Mouse (Mus musculus): ENCODE data around the gene Zfp54. TPM values are rescaled to one million over a fixed set of nuclear protein-coding genes. Genes with fewer than 3 reads are reported as not detected.
"Not testable (repeated sequence)": the region's sequence is repeated elsewhere in the genome, so short reads cannot be mapped to it uniquely, and the experiment has no call there.

Gene Zfp54
- polyA plus RNA-seq, 1 experiment from 2014 or later, result 5.2 TPM

DNA sequence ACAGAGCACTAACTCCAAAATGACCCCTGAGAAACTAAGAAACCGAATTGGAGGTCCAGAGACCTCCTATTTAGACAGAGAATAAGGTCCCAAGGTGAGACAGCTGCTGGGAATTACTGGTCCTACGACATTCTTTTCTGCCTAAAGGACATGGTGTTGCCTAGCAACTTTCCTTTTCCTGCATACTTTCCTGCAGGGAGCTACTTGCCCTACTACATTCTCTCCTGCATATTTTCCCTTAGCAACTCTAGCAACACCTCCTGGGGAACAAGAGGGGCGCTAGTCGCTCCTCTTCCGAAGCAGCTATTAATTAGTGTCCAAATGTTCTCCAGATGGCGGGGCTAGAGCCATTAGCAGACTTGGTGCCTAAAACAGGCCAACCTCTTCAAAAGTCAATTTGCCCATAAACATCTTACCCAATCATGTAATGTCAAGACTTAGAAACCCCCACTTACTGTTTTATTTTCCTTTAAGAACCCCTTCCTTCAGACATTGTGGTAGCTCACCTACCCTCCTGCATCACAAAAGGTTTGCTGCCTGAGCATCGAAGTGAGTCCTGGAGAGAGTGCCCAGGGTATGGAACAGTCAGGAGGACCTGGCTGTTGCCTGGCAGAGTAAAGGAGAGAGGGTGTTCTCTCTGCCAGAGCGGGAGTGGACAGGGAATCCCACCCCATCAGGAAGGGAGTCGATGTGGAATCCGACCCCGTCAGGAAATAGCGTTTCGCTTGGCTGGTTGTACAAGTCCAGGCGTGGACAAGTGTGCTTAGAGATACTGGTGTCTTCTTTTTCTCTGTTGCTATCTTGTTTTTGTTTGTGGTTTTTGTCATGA lies 50.5 kb downstream of the Zfp54 start:
- H3K4me1 ChIP-seq (replicated peaks), result peaks cover 3% of the 10 kb centered on the region
- ATAC-seq (ENCODE audit: low FRiP score), result no peak
- WGBS, result 36% methylated on average over 14 of the region's 14 CpGs

DNA sequence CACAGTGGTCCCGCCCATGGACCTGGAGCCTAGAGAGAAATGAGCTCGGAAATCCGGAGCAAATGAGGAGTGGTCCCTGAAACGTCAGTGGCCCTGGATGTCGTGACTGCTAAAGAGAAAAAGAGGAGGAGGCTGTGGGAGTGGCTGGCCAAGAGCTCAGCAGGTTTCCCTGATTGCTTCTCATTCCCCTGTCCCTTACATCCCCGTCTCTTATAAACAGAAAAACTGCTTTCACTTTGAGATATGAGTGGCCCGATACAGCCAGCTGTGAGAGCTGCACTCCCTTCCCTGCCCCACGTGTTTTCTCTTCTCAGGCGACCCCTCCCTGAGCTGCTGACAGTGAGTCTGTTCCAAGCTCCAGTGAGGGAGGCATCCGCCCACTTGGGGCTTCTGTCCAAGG lies 51.7 kb downstream of the Zfp54 start:
- H3K9ac ChIP-seq; H3K4me3 ChIP-seq; H3K9me3 ChIP-seq; H3K36me3 ChIP-seq; H3K4me1 ChIP-seq (replicated peaks); H3K4me2 ChIP-seq; H3K27me3 ChIP-seq; H3K27ac ChIP-seq; ATAC-seq (ENCODE audit: low FRiP score): not testable (repeated sequence)
- whole genome bisulfite sequencing, result 25% methylated on average over 10 of the region's 10 CpGs

More for the DNA sequence above, 50.5 kb downstream of the Zfp54 start:
- no peaks in the 10 kb centered on the region for H3K27me3 ChIP-seq
- H3K36me3 ChIP-seq, result no peaks in the 10 kb centered on the region
- H3K27ac ChIP-seq, result no peak overlapping the region
- H3K9me3 ChIP-seq, result no peaks in the 10 kb centered on the region
- H3K4me3 ChIP-seq, result no peak overlapping the region
- H3K9ac ChIP-seq, result no peak overlapping the region
- no peak overlapping the region for H3K4me2 ChIP-seq

- WGBS, result 100% methylated on average over 1 of the region's 1 CpGs
- H3K4me3 ChIP-seq; H3K27ac ChIP-seq; ATAC-seq (ENCODE audit: low FRiP score); H3K9me3 ChIP-seq; H3K36me3 ChIP-seq; H3K9ac ChIP-seq; H3K27me3 ChIP-seq; H3K4me2 ChIP-seq; H3K4me1 ChIP-seq (replicated peaks): not testable (repeated sequence)
Observed at GRCm38 (mm10) chr17:21475290-21475689, 52.3 kb downstream of the Zfp54 start.

- not testable (repeated sequence) for H3K27ac ChIP-seq; H3K9me3 ChIP-seq; H3K4me2 ChIP-seq; H3K4me1 ChIP-seq (replicated peaks); H3K36me3 ChIP-seq; H3K9ac ChIP-seq; H3K4me3 ChIP-seq; ATAC-seq (ENCODE audit: low FRiP score); H3K27me3 ChIP-seq
- 85% methylated on average over 5 of the region's 9 CpGs for WGBS
Observed at GRCm38 (mm10) chr17:21476351-21476750, 53.3 kb downstream of the Zfp54 start.

- not testable (repeated sequence) for H3K36me3 ChIP-seq; H3K4me2 ChIP-seq; ATAC-seq (ENCODE audit: low FRiP score); H3K4me3 ChIP-seq; H3K4me1 ChIP-seq (replicated peaks); H3K27me3 ChIP-seq; H3K27ac ChIP-seq; H3K9me3 ChIP-seq; H3K9ac ChIP-seq
- 81% methylated on average over 10 of the region's 10 CpGs for WGBS
Observed at GRCm38 (mm10) chr17:21478103-21478777, 55.2 kb downstream of the Zfp54 start.

Other genes starting within 250 kb of the Zfp54 start
- gene Vmn1r234, start 197.1 kb upstream of the Zfp54 start, polyA plus RNA-seq (2015; fragmentation: Nextera tagmentation; extraction: Ambion mirVana), result not detected in 2 replicates
- not detected in 2 replicates for gene Vmn1r235, start 166.8 kb upstream of the Zfp54 start, polyA plus RNA-seq (2015; fragmentation: Nextera tagmentation; extraction: Ambion mirVana)
- gene Vmn1r236, start 140.3 kb upstream of the Zfp54 start, polyA plus RNA-seq (2015; fragmentation: Nextera tagmentation; extraction: Ambion mirVana), result not detected in 2 replicates
- not detected in 2 replicates for gene Vmn1r237, start 111.4 kb upstream of the Zfp54 start, polyA plus RNA-seq (2015; fragmentation: Nextera tagmentation; extraction: Ambion mirVana)
- gene Zfp677, start 39.5 kb upstream of the Zfp54 start, polyA plus RNA-seq (2015; fragmentation: Nextera tagmentation; extraction: Ambion mirVana), result 4.5 and 5.8 TPM in 2 replicates
- gene Zfp51, start 27.1 kb downstream of the Zfp54 start, polyA plus RNA-seq (2015; fragmentation: Nextera tagmentation; extraction: Ambion mirVana), result 13.0 and 15.1 TPM in 2 replicates
- 10.0 and 10.4 TPM in 2 replicates for gene Zfp53, start 65.8 kb downstream of the Zfp54 start, polyA plus RNA-seq (2015; fragmentation: Nextera tagmentation; extraction: Ambion mirVana)
- 1.9 and 2.5 TPM in 2 replicates for gene Zfp52, start 112.3 kb downstream of the Zfp54 start, polyA plus RNA-seq (2015; fragmentation: Nextera tagmentation; extraction: Ambion mirVana)
- 16.0 and 18.1 TPM in 2 replicates for gene Zfp948, start 143.8 kb downstream of the Zfp54 start, polyA plus RNA-seq (2015; fragmentation: Nextera tagmentation; extraction: Ambion mirVana)
- gene Zfp983, start 227.4 kb downstream of the Zfp54 start, polyA plus RNA-seq (2015; fragmentation: Nextera tagmentation; extraction: Ambion mirVana), result 11.7 and 12.9 TPM in 2 replicates